Mouse (Mus musculus): ENCODE measurements at regions not wholly inside any gene's neighbourhood (a gene's known extent, or its start where the extent isn't known, plus 50 kb on each side); places are given as distances from the start of the nearest gene placed in this dataset.

DNA sequence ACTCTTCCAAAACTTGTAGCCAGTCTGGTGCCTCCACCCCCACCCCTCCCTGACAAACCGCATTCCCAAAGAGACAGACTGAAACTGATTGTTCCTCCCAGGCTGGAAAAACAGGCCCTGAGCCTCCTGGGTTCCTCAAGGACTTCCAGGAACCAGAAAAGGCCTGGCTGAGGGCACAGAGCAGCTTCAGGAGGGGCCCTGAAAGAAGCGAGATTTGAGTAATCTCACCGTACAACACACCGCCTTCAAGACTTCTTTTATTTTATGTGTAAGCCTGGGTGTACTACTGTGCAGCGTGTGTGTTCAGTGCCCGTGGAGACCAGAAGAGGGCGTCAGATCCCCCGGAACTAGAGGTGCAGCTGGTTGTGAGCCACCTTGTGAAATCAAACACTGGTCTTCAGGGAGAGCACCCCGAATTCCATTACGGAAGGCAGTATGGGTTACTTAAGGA is 96.4 kb upstream of the Errfi1 start:
- Histone ChIP-seq H3K4me1 (ENCODE audit: control insufficient read depth, insufficient read depth, low read length) (no peaks in the 10 kb centered on the region; the same call in none of the 2 replicates), H3K9ac (replicated peaks; ENCODE audit: low read length) (no peak overlapping the region), H3K27ac (replicated peaks; ENCODE audit: low read depth, low read length) (peak overlapping the region; percentile 71), H3K4me3 (ENCODE audit: low read depth, low read length) (no peak overlapping the region), H3K4me2 (ENCODE audit: low read depth, low read length) (no peak overlapping the region), H3K9me3 (replicated peaks; ENCODE audit: control insufficient read depth, low read length) (no peaks in the 10 kb centered on the region), H3K36me3 (replicated peaks; ENCODE audit: control insufficient read depth, insufficient read depth, low read depth, low read length) (no peaks in the 10 kb centered on the region), H3K27me3 (ENCODE audit: control insufficient read depth, insufficient read depth, low read length) (no peaks in the 10 kb centered on the region)
- ATAC-seq (replicated peaks; ENCODE audit: insufficient number of reproducible peaks, low FRiP score, low TSS enrichment, low read depth) (no peak), DNase-seq (ENCODE audit: low spot score) (no peak)
- WGBS: 69% methylated on average over 10 of the region's 10 CpGs

- 91% methylated on average over 7 of the region's 7 CpGs for WGBS
- no peak for ATAC-seq (replicated peaks; ENCODE audit: insufficient number of reproducible peaks, low FRiP score, low TSS enrichment, low read depth)
- H3K27ac ChIP-seq (replicated peaks; ENCODE audit: low read depth, low read length): no peak overlapping the region
- H3K4me2 ChIP-seq (ENCODE audit: low read depth, low read length): no peak overlapping the region
- no peaks in the 10 kb centered on the region; the same call in none of the 2 replicates for H3K4me1 ChIP-seq (ENCODE audit: control insufficient read depth, insufficient read depth, low read length)
- H3K4me3 ChIP-seq (ENCODE audit: low read depth, low read length): no peak overlapping the region
- no peaks in the 10 kb centered on the region for H3K9me3 ChIP-seq (replicated peaks; ENCODE audit: control insufficient read depth, low read length)
- H3K27me3 ChIP-seq (ENCODE audit: control insufficient read depth, insufficient read depth, low read length): no peaks in the 10 kb centered on the region
- no peak for DNase-seq (ENCODE audit: low spot score)
- no peak overlapping the region for H3K9ac ChIP-seq (replicated peaks; ENCODE audit: low read length)
- no peaks in the 10 kb centered on the region for H3K36me3 ChIP-seq (replicated peaks; ENCODE audit: control insufficient read depth, insufficient read depth, low read depth, low read length)
Observed at GRCm38 (mm10) chr4:150755446-150755845, 98.3 kb upstream of the Errfi1 start.

- H3K4me3 ChIP-seq (ENCODE audit: low read depth, low read length): no peak overlapping the region
- H3K9me3 ChIP-seq (replicated peaks; ENCODE audit: control insufficient read depth, low read length): no peaks in the 10 kb centered on the region
- DNase-seq (ENCODE audit: low spot score) (no peak), ATAC-seq (replicated peaks; ENCODE audit: insufficient number of reproducible peaks, low FRiP score, low TSS enrichment, low read depth) (no peak)
- WGBS: 89% methylated on average over 8 of the region's 8 CpGs
- no peaks in the 10 kb centered on the region for H3K36me3 ChIP-seq (replicated peaks; ENCODE audit: control insufficient read depth, insufficient read depth, low read depth, low read length)
- no peaks in the 10 kb centered on the region; the same call in 1 of the 2 replicates for H3K4me1 ChIP-seq (ENCODE audit: control insufficient read depth, insufficient read depth, low read length)
- H3K27ac ChIP-seq (replicated peaks; ENCODE audit: low read depth, low read length): no peak overlapping the region
- H3K4me2 ChIP-seq (ENCODE audit: low read depth, low read length): no peak overlapping the region
- H3K9ac ChIP-seq (replicated peaks; ENCODE audit: low read length): no peak overlapping the region
- no peaks in the 10 kb centered on the region for H3K27me3 ChIP-seq (ENCODE audit: control insufficient read depth, insufficient read depth, low read length)
Observed at GRCm38 (mm10) chr4:150752151-150752550, 100.2 kb upstream of the Slc45a1 start.

GRCm38 (mm10) chr4:150750445-150751213 is 98.7 kb upstream of the Slc45a1 start:
- Histone ChIP-seq H3K9me3 (replicated peaks; ENCODE audit: control insufficient read depth, low read length) (no peaks in the 10 kb centered on the region), H3K9ac (replicated peaks; ENCODE audit: low read length) (no peak overlapping the region), H3K27ac (replicated peaks; ENCODE audit: low read depth, low read length) (no peak overlapping the region), H3K4me1 (ENCODE audit: control insufficient read depth, insufficient read depth, low read length) (peaks cover 3% of the 10 kb centered on the region), H3K4me2 (ENCODE audit: low read depth, low read length) (no peak overlapping the region), H3K4me3 (ENCODE audit: low read depth, low read length) (no peak overlapping the region), H3K27me3 (ENCODE audit: control insufficient read depth, insufficient read depth, low read length) (no peaks in the 10 kb centered on the region), H3K36me3 (replicated peaks; ENCODE audit: control insufficient read depth, insufficient read depth, low read depth, low read length) (no peaks in the 10 kb centered on the region)
- no peak for ATAC-seq (replicated peaks; ENCODE audit: insufficient number of reproducible peaks, low FRiP score, low TSS enrichment, low read depth)
- 66% methylated on average over 13 of the region's 13 CpGs for WGBS
- DNase-seq (ENCODE audit: low spot score): peak; percentile 49

DNA sequence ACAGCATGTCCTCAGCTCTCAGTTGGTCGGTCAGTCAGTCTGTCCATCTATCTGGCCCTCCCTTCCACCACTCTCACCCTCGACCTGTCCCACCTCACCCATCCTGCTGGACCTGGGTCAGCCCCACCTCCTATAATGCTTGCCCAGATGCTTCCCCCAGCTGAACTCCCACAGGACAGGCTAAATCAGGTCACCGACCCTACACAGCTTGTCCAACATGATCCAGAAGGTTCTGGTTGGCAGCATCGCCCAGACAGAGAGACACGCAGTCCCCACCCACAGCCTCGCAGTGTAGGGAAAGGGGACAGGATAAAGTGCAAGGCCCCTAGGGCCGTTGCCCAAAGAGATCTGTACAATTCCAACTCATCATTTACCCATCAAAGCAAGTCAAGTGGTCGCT is 97.1 kb upstream of the Slc45a1 start:
- no peak for DNase-seq (ENCODE audit: low spot score)
- WGBS: 81% methylated on average over 8 of the region's 8 CpGs
- Histone ChIP-seq H3K4me2 (ENCODE audit: low read depth, low read length) (no peak overlapping the region), H3K36me3 (replicated peaks; ENCODE audit: control insufficient read depth, insufficient read depth, low read depth, low read length) (no peaks in the 10 kb centered on the region), H3K27me3 (ENCODE audit: control insufficient read depth, insufficient read depth, low read length) (no peaks in the 10 kb centered on the region), H3K4me1 (ENCODE audit: control insufficient read depth, insufficient read depth, low read length) (peaks cover 3% of the 10 kb centered on the region), H3K27ac (replicated peaks; ENCODE audit: low read depth, low read length) (no peak overlapping the region), H3K4me3 (ENCODE audit: low read depth, low read length) (no peak overlapping the region), H3K9me3 (replicated peaks; ENCODE audit: control insufficient read depth, low read length) (no peaks in the 10 kb centered on the region), H3K9ac (replicated peaks; ENCODE audit: low read length) (no peak overlapping the region)
- ATAC-seq (replicated peaks; ENCODE audit: insufficient number of reproducible peaks, low FRiP score, low TSS enrichment, low read depth): no peak

DNA sequence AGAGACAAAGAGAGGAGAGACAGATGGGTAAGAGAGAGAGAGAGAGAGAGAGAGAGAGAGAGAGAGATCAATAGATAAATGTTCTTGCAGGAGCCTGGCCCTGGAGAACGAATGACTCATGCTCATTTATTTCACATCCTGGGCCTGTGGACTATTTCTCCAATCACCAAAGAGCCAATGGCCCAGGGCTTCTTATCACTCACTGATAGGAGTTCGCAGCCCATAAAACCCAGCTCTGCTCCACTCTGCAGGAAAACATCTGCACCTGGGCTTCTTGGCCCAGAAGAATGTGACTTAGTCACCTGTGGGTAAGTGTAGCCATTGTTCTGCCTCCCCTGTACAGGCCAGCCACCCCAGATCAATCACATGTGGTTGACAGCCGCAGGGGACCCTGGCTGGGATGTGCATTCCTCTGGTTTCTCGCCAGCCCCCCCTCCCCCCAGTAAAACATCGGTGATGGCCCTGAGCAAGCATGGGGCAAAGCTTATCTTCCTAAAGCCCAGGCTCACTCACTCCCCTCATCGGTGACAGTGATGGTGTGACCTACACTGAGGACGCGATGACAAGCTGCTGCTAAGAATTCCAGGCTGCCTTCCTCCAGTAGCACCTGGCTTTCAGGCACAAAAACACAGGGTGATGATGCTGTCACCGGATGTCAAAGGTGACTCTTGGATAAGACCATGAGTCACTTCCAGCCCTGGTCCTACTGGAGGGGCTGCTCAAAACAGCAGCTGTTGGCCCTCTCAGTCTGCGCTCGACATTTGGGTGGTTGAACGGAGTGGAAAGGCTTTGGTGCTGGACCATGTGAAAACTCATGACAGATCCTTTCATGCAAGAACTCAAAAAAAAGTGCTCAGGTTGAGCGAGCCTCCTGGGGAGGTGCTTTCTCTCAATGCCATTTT is 96.4 kb upstream of the Slc45a1 start:
- H3K4me1 ChIP-seq (ENCODE audit: control insufficient read depth, insufficient read depth, low read length): peaks cover 3% of the 10 kb centered on the region
- no peak overlapping the region for H3K4me2 ChIP-seq (ENCODE audit: low read depth, low read length)
- no peak for ATAC-seq (replicated peaks; ENCODE audit: insufficient number of reproducible peaks, low FRiP score, low TSS enrichment, low read depth)
- WGBS: 59% methylated on average over 13 of the region's 13 CpGs
- no peaks in the 10 kb centered on the region for H3K36me3 ChIP-seq (replicated peaks; ENCODE audit: control insufficient read depth, insufficient read depth, low read depth, low read length)
- no peak overlapping the region for H3K4me3 ChIP-seq (ENCODE audit: low read depth, low read length)
- no peak overlapping the region for H3K9ac ChIP-seq (replicated peaks; ENCODE audit: low read length)
- H3K27me3 ChIP-seq (ENCODE audit: control insufficient read depth, insufficient read depth, low read length): no peaks in the 10 kb centered on the region
- no peaks in the 10 kb centered on the region for H3K9me3 ChIP-seq (replicated peaks; ENCODE audit: control insufficient read depth, low read length)
- H3K27ac ChIP-seq (replicated peaks; ENCODE audit: low read depth, low read length): no peak overlapping the region
- DNase-seq (ENCODE audit: low spot score): no peak

DNA sequence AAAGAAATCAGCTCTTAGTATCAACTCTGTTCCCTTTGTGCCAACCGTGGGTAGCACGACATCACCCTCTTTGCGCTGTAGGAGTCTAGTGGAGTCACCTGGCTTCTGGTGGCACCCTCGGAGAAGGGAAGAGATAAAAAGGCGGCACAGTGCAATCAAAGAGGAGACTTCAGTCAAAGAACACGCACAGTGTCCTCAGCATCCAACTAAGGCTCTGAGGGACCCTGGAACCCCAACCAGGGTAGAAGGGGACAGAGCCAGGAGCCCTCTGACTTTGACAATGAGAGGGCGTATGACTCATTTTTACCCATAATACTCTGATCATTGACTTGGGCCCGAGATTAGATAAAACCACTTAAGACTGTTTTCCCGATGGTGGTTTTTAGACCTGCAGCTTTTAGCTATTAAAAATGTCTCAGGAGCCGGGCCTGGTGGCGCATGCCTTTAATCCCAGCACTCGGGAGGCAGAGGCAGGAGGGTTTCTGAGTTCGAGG is 94.5 kb upstream of the Slc45a1 start:
- Histone ChIP-seq H3K4me1 (ENCODE audit: control insufficient read depth, insufficient read depth, low read length) (peaks cover 3% of the 10 kb centered on the region), H3K9me3 (replicated peaks; ENCODE audit: control insufficient read depth, low read length) (no peaks in the 10 kb centered on the region), H3K4me3 (ENCODE audit: low read depth, low read length) (no peak overlapping the region), H3K27me3 (ENCODE audit: control insufficient read depth, insufficient read depth, low read length) (no peaks in the 10 kb centered on the region), H3K36me3 (replicated peaks; ENCODE audit: control insufficient read depth, insufficient read depth, low read depth, low read length) (no peaks in the 10 kb centered on the region), H3K27ac (replicated peaks; ENCODE audit: low read depth, low read length) (no peak overlapping the region), H3K4me2 (ENCODE audit: low read depth, low read length) (no peak overlapping the region), H3K9ac (replicated peaks; ENCODE audit: low read length) (no peak overlapping the region)
- WGBS: 87% methylated on average over 13 of the region's 13 CpGs
- ATAC-seq (replicated peaks; ENCODE audit: insufficient number of reproducible peaks, low FRiP score, low TSS enrichment, low read depth) (no peak), DNase-seq (ENCODE audit: low spot score) (no peak)

Measured in embryonic facial prominence, embryonic 11.5 days (tissue).